Mouse (Mus musculus) neural tube, embryonic 11.5 days (tissue): ENCODE results near the gene Wdr4. TPM values are rescaled to one million over a fixed set of nuclear protein-coding genes. Genes with fewer than 3 reads are reported as not detected.
"Not testable (repeated sequence)": the region's sequence is repeated elsewhere in the genome, so short reads cannot be mapped to it uniquely, and the experiment has no call there.

Experiments used
- ATAC-seq: fragments of 200-750 bp; cut with Nextera tagmentation; 2 replicates; pipeline ENCODE4 v1.8.0; 2017; ENCODE audit warnings: moderate number of reproducible peaks, mild to moderate bottlenecking, moderate TSS enrichment, moderate library complexity; ENCODE audit not compliant: insufficient read depth, low FRiP score, low TSS enrichment
- DNase-seq: peaks from one replicate; pipeline ENCODE4 v3.0.0-alpha.2; 2015; ENCODE audit warnings: low spot score
- H3K27ac ChIP-seq: fragments of 300-500 bp; sonication (generic); 2 replicates; pipeline ENCODE4 v1.5.1; 2014; ENCODE audit warnings: low read depth, mild to moderate bottlenecking, low read length
- H3K27me3 ChIP-seq: fragments of 300-500 bp; sonication (generic); 2 replicates; pipeline ENCODE4 v1.6.1; 2014; ENCODE audit warnings: mild to moderate bottlenecking, low read length, mixed read lengths; ENCODE audit not compliant: control insufficient read depth, insufficient read depth
- H3K36me3 ChIP-seq: fragments of 300-500 bp; sonication (generic); 2 replicates; pipeline ENCODE4 v1.6.1; 2014; ENCODE audit warnings: mild to moderate bottlenecking, low read length, moderate library complexity, mixed read lengths; ENCODE audit not compliant: control insufficient read depth, insufficient read depth
- H3K4me1 ChIP-seq: fragments of 300-500 bp; sonication (generic); 2 replicates; pipeline ENCODE4 v1.6.1; 2014; ENCODE audit warnings: low read length, mixed read lengths; ENCODE audit not compliant: control insufficient read depth, insufficient read depth
- H3K4me2 ChIP-seq: fragments of 300-500 bp; sonication (generic); 2 replicates; pipeline ENCODE4 v1.6.1; 2014; ENCODE audit warnings: low read depth, mild to moderate bottlenecking, moderate library complexity
- H3K4me3 ChIP-seq: fragments of 300-500 bp; sonication (generic); 2 replicates; pipeline ENCODE4 v1.5.1; 2014; ENCODE audit warnings: low read depth, low read length
- H3K9ac ChIP-seq: fragments of 300-500 bp; sonication (generic); 2 replicates; pipeline ENCODE4 v1.6.1; 2014; ENCODE audit warnings: mild to moderate bottlenecking, low read length
- H3K9me3 ChIP-seq: fragments of 300-500 bp; sonication (generic); 2 replicates; pipeline ENCODE4 v1.6.1; 2016; ENCODE audit warnings: low read length; ENCODE audit not compliant: control insufficient read depth
- WGBS: fragments of 180-500 bp; shearing (Covaris S2); extraction: QIAGEN DNeasy Blood & Tissue Kit; methylation state at CpG from one replicate; pipeline ENCODE4 v1.1.7; 2014; 5-methylcytosine and 5-hydroxymethylcytosine counted together
- polyA plus RNA-seq: library from polyadenylated mRNA; unstranded; fragments of >200 nt; fragmentation: Nextera tagmentation; extraction: Ambion mirVana; gene quantifications from 2 replicates; pipeline ENCODE4 v1.2.1, GENCODE M21; 2014

Wdr4 gene
- polyA plus RNA-seq, 1 experiment from 2014 or later: 42.5 TPM

DNA sequence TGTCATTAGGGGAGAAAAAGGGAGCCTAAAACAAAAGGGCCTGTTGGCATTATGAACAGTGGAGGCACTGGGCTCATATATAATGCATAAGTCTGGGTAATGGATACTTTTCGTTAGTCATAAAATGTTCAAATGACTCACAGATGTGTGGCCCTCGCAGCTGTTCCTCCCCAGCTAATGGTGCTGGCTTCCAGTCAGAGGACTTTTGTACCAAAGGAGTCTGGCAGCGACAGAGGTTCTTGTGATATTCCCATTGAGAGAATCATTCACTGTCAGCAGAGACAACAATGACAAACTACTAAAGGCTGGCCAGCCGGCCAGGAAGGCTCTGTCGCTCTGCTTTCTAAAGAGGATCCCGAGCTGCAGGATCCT is 21.7 kb upstream of the Wdr4 start:
- Histone ChIP-seq H3K4me3 (no peak overlapping the region), H3K27me3 (no peaks in the 10 kb centered on the region), H3K4me2 (no peak overlapping the region), H3K4me1 (peaks cover 2% of the 10 kb centered on the region; the same call in 1 of the 2 replicates), H3K27ac (peak overlapping the region; percentile 70; the same call in 1 of the 2 replicates), H3K9me3 (no peaks in the 10 kb centered on the region), H3K9ac (no peak overlapping the region), H3K36me3 (no peaks in the 10 kb centered on the region)
- 24% methylated on average over 6 of the region's 6 CpGs for WGBS
- ATAC-seq (no peak), DNase-seq (peak; percentile 42)

DNA sequence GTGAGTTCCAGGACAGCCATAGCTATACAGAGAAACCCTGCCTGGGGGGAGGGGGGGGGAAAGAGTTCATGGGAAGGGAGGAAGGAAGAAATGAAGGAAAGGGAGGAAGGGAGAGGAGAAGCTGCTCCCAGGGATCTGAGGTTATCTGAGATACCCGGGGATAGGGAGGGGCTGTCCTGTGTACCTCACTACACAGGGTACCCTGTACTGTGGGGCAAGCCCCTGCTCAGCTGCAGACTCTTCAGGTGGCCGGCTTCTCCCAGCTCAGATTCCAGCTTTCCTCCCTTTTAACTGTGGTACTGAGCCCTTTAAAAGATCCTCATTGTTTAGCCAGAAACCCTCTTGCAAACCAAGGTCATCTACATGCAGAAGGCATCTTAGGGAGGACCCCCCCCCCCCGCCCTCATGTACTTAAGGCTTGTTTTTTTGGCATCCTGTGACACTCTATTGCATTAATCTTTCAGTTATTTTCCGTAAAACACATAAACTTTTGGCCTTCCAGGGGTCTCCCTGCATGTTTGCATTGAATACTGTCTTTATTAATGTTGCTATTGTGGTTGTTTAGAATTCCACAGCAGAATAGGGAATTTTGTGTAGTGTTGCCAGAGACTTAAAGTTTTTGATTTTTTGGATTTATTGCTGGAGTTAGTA is 21.2 kb upstream of the Wdr4 start:
- Histone ChIP-seq H3K9ac (no peak overlapping the region), H3K27ac (peak overlapping the region; percentile 70; the same call in 1 of the 2 replicates)

DNA sequence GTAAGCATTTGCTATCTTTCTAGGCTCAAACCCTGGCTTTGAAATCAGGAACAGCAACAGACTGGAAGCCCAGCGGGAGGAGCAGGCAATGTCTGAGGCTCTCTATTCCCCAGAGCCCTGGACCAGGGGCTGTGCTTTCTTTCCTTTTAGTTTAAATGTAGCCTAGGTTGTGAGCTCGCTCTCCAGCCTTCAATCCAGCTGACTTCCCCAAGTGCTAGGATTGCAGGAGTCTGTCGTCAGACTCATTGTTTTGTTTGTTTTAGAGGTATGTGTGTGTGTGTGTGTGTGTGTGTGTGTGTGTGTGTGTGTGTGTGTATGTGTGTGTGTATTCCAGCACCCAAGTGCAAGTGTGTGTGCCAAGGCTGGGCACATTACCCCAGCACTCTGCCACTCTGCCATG is 20.3 kb upstream of the Wdr4 start:
- Histone ChIP-seq H3K4me2 (no peak overlapping the region), H3K4me1 (peaks cover 11% of the 10 kb centered on the region), H3K9me3 (no peaks in the 10 kb centered on the region), H3K4me3 (no peak overlapping the region), H3K27ac (no peak overlapping the region), H3K36me3 (no peaks in the 10 kb centered on the region), H3K9ac (no peak overlapping the region), H3K27me3 (no peaks in the 10 kb centered on the region)
- no peak for DNase-seq
- no peak for ATAC-seq
- WGBS: 65% methylated on average over 3 of the region's 3 CpGs

More for the DNA sequence above, 21.2 kb upstream of the Wdr4 start:
- Histone ChIP-seq H3K4me1 (peaks cover 3% of the 10 kb centered on the region), H3K36me3 (no peaks in the 10 kb centered on the region), H3K4me2 (no peak overlapping the region), H3K9me3 (no peaks in the 10 kb centered on the region), H3K4me3 (no peak overlapping the region), H3K27me3 (no peaks in the 10 kb centered on the region)
- DNase-seq: no peak
- no peak for ATAC-seq
- WGBS: 55% methylated on average over 4 of the region's 4 CpGs

DNA sequence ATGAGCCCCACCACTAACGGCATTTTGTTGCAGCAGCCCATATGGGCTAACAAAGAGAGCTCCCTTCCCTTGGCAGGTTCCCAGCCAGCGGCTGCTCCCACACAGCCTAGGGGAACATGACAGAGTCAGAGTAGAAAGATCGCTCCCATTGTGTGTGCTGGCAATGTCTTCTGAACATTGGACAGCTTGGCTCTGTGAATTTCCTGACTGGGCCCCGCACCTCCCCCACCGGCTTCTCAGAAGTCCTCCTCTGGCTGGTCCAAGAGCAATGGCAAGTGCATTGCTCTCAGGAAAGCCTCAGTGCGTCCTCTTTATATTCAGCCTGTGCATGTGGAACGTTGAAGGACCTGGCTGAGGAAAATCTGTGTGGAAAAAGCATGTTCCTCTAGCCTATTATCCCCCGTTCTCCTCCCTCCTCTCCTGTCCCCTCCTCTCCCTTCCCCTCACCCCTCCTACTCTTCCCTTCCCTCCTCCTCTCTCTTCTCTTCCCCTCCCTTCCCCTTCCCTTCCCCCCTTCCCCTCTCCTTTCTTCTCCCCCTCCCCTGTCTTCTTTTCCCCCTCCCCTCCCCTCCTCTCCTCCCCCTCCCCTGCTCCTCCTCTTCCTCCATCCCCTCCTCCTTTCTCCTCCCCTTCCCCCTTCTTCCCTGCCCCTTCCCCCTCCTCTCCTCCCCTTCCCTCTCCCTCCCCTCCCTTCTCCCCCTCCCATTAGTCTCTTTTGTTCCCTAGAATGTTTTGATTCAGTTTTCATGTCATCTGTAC is 16.3 kb upstream of the Wdr4 start:
- peak; percentile 45; the same call in 1 of the 2 replicates for ATAC-seq
- no peaks in the 10 kb centered on the region; the same call in 1 of the 2 replicates for H3K36me3 ChIP-seq
- H3K4me3 ChIP-seq: no peak overlapping the region
- H3K9ac ChIP-seq: peak overlapping the region; percentile 20
- peak overlapping the region; percentile 54 for H3K27ac ChIP-seq
- H3K4me1 ChIP-seq: peaks cover 9% of the 10 kb centered on the region; the same call in 1 of the 2 replicates
- no peaks in the 10 kb centered on the region for H3K27me3 ChIP-seq
- WGBS: 31% methylated on average over 8 of the region's 8 CpGs
- DNase-seq: peak; percentile 45
- no peaks in the 10 kb centered on the region for H3K9me3 ChIP-seq
- no peak overlapping the region for H3K4me2 ChIP-seq

DNA sequence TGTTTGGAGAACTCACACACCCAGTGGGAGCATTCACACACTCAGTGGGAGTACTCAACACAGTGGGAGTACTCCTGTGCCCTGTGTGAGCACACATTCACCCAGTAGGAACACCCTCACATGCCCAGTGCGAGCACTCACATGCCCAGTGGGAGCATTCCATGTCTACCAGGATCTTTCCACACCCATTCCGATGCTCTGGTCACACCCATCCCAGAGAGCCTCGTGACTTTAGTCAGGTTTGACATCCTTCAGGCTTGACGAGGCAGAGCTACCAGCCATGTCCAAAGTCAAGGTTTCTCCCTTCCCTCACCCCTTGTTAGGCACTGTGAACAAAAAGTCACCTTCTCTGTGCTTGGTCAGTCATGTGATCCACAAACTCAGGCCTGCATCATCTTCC is 15.6 kb upstream of the Wdr4 start:
- WGBS: 86% methylated on average over 4 of the region's 4 CpGs
- DNase-seq: no peak
- H3K27ac ChIP-seq: peak overlapping the region; percentile 54
- no peak overlapping the region for H3K4me3 ChIP-seq
- H3K9me3 ChIP-seq: no peaks in the 10 kb centered on the region
- H3K27me3 ChIP-seq: no peaks in the 10 kb centered on the region
- peaks cover 9% of the 10 kb centered on the region; the same call in 1 of the 2 replicates for H3K4me1 ChIP-seq
- no peak for ATAC-seq
- no peaks in the 10 kb centered on the region; the same call in 1 of the 2 replicates for H3K36me3 ChIP-seq
- H3K4me2 ChIP-seq: no peak overlapping the region
- peak overlapping the region; percentile 20 for H3K9ac ChIP-seq

DNA sequence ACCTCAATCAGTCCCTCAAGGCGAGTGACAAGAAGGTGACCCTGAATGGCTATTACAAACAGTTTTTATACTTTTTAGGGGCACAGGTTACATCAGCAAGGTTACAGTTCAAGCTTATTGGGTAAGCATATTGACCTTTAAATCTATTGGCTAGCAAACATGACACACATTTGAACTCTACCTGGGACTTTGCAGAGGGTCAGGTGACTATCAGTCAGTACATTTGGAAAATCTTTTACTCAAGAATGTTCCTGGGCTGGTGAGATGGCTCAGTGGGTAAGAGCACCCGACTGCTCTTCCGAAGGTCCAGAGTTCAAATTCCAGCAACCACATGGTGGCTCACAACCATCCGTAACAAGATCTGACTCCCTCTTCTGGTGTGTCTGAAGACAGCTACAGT is 12.6 kb upstream of the Wdr4 start:
- H3K9ac ChIP-seq, H3K9me3 ChIP-seq, H3K4me1 ChIP-seq, ATAC-seq, H3K4me2 ChIP-seq, H3K27ac ChIP-seq, H3K36me3 ChIP-seq, H3K4me3 ChIP-seq, H3K27me3 ChIP-seq, DNase-seq: not testable (repeated sequence)
- WGBS: 94% methylated on average over 3 of the region's 4 CpGs

DNA sequence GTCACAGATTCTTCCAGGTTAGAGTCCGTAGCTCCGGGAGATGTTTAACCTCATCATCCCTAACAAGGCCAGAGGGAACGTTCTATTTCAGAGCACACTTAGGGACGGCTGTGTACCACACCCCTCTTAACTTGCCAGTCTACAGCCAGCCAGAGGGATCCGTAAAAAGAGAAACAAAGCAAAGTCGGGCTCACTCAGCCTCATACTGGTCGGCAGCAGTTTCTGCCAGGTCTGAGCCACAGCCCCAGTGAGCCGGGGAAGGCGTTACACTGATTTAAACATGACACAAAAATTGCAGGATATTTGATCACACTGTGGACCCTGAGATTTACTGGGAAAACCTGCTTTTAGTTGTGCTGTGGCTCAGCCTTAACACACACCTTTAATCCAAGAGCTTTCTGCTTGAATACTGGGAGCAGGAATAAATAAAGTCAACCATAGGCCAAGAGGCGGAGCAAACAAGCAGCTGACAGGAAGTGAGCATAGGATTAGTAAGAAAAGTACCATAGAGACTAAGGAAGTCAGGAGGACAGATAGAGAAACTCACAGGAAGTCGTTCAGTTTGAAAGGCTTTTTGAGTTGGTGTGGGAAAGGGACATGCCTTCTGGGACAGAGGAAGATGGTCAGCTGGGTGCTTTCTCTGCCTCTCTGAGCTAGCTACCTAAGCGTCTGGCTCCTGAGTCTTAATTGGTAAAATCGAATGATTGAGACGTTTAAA is 11.8 kb upstream of the Wdr4 start:
- DNase-seq (no peak), ATAC-seq (no peak)
- peaks cover 2% of the 10 kb centered on the region for H3K36me3 ChIP-seq
- H3K9me3 ChIP-seq: no peaks in the 10 kb centered on the region
- H3K4me2 ChIP-seq: no peak overlapping the region
- H3K27ac ChIP-seq: no peak overlapping the region
- H3K9ac ChIP-seq: no peak overlapping the region
- no peaks in the 10 kb centered on the region for H3K27me3 ChIP-seq
- WGBS: 88% methylated on average over 14 of the region's 14 CpGs
- no peak overlapping the region for H3K4me3 ChIP-seq
- peaks cover 9% of the 10 kb centered on the region; the same call in 1 of the 2 replicates for H3K4me1 ChIP-seq

DNA sequence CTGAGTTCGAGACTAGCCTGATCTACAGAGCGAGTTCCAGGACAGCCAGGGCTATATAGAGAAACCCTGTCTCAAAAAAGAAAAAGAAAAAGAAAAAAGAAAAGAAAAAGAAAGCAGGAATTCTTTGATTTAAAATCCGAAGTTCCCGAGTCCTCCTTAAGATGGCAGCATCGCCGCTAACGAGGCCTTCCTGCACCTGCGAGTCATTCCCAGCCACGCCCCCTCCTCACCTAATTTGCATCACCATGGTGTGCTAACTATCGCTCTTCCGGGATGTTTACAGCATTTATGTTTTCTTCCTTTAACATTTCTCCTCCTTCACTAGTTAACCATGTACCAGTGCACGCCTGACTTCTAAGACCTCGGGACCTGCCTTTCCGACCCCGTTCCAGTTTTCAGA is 9.5 kb upstream of the Wdr4 start:
- Histone ChIP-seq H3K27ac (no peak overlapping the region), H3K36me3 (peaks cover 2% of the 10 kb centered on the region), H3K4me1 (no peaks in the 10 kb centered on the region), H3K9ac (no peak overlapping the region), H3K4me2 (no peak overlapping the region), H3K4me3 (no peak overlapping the region), H3K9me3 (no peaks in the 10 kb centered on the region), H3K27me3 (no peaks in the 10 kb centered on the region)
- DNase-seq (peak; percentile 26), ATAC-seq (no peak)
- 24% methylated on average over 15 of the region's 15 CpGs for WGBS
